Mouse (Mus musculus) left cerebral cortex, postnatal 10 days (tissue): ENCODE measurements around the gene Chst13. TPM values are rescaled to one million over a fixed set of nuclear protein-coding genes. Genes with fewer than 3 reads are reported as not detected.

Experiments
- DNase-seq, 2 experiments: peaks; one replicate each; pipeline ENCODE4 v3.0.0; 2021 to 2022; ENCODE audit warnings: low spot score in 2 of 2, mixed read lengths in 1 of 2; ENCODE audit errors: extremely low spot score in 1 of 2
- intact Hi-C: fragments of 180-260 bp; cut with DNase I; formaldehyde crosslinking; loops from one replicate; pipeline ENCODE4 v1.15.1; 2025
- total RNA-seq, 2 experiments: library from RNA; stranded (reverse); gene quantifications; 2 replicates each; pipeline ENCODE4 v1.2.3; 2021

The Chst13 gene
- total RNA-seq, 2 experiments from 2014 or later = not detected

DNA sequence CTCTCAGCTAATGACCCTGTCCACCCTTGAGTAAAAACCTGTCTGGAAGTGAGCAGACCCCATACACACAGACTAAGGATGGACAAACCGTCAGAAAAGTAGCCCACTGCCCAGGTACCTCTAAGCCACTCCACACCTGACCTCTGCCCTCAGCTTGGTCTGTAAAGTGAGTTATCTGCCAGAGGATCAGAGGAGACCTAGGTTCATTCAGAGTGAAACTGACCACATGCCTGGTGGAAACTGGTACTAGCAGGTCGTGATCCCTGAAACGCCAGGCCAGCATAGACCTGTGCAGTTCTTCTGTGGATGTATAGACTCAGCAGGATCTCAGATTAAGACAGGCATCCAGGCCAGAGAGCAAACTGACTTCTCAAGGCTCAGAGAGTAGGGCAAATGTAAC lies 522 bp downstream of the Chst13 start:
- no peak for DNase-seq
- intact Hi-C loops = loop anchor here (10.0 kb wide), 1 partner anchor 640 kb away; no protein-coding TSS in a partner anchor

DNA sequence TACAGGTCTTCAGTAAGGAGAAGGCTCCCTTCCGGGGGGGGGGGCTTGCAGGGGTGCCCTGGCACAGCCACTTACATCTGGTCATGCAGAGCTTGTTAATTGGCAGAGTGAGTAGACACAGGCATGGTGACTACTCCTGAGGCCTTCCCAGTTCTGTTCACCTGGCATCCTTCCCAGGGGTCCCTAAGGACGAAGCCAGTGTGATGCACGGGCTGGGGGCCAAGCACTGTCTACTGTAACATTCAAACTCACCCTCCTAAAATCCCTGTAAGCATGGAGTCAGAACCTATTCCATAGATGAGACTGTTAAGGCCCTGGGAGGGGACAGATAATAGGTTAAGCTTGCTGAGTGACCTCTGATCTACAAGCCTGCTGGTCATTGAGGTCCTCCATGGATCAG lies 959 bp downstream of the Chst13 start:
- no peak for DNase-seq
- intact Hi-C loops = loop anchor here (10.0 kb wide), 1 partner anchor 639 kb away; no protein-coding TSS in a partner anchor

DNA sequence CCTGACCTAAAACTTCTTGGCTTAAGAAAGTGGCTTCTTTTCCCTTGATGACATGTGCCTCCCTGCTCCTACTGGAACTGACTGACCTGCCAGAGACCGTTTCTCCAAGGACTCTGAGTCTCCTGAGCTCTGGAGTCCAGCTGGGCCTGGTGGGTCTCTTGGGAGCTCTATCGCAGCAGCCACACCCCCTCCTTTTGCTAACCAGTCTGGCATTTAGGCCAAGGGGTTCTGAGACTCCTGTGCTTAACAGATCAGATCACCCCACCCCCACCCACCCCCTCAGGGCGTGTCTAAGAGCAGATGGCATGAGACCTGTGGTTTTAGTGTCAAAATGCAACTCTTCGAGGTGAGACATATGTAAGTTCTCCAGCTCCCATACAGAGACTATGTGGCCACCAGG lies 3.2 kb downstream of the Chst13 start:
- peak in 1 of 2 experiments; percentile 11 for DNase-seq
- intact Hi-C loops = loop anchor here (10.0 kb wide), 1 partner anchor 637 kb away; no protein-coding TSS in a partner anchor

DNA sequence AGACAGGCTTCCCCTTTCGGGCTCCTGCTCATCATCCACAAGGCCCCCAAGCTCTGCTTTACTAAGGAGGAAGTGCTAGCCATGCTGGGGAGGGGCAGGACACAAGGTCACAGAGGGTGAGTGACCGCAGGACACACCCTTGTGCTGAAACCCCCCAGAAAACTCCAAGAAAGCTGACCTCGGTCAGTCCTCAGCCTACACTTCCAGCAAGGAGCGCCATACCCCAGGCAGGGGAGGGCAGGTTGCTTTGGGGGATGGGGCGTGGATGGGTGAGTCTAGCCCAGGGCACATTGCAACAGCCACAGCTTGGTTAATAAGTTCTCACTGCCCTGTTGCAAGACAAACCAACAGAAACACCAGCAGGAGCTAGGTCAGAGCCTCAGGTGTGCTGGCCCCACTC lies 4.6 kb downstream of the Chst13 start:
- intact Hi-C loops = loop anchor here (10.0 kb wide), 1 partner anchor 636 kb away; no protein-coding TSS in a partner anchor
- DNase-seq = peak in 1 of 2 experiments; percentile 17

DNA sequence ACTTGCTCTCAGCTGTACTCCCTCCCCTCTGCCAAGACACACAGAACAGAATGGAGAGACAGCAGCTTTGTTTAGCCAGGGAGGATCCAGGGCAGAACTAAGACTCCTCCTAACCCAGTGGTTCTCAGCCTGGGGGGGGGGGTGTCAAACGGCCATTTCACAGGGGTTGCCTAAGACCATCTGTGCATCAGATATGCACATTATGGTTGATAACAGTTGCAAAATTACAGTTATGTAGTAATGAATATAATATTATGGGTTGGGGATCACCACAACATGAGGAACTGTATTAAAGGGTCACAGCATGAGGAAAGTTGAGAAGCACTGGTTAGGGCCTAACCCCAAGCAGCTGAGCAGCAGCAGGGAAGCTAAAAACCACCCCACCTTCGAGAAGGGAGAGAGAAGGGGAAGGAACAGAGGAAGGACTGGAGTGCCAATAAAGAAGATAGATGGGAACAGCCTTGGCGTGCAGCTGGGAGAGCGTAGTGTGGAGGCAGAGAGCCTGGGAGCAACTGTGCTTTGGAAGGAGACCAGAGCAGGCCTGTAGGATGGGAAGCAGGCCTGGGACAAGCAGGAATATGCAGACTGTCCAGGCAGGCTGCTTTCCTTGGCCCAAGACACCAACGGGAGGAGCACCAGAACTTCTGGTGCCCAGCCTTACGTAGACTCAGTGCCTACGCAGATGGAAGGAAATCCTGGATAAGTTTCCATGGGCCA lies 5.4 kb downstream of the Chst13 start:
- peak in 1 of 2 experiments; percentile 28 for DNase-seq
- intact Hi-C loops = loop anchor here (10.0 kb wide), 1 partner anchor 635 kb away; no protein-coding TSS in a partner anchor

DNA sequence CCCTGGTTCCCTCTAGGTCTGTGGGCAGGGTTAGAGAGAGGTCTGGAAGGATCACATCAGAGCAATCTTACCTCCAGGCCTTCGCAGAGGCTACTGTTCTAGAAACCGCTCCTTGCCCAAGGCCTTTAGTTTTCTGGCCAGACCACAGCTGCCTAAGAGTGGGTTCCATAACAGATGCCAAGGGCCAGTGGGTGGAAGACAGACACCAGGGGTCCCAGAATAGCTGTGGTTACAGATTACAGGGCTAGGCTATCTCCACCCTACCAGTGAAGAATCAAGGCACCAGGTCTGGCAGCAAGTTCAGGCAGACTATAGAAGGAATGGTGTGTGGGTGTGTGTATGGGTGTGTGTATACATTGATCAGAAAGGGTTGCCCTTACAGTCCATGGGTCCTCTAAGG lies 6.0 kb downstream of the Chst13 start:
- DNase-seq = peak in 1 of 2 experiments; percentile 14
- intact Hi-C loops = no loop called here

DNA sequence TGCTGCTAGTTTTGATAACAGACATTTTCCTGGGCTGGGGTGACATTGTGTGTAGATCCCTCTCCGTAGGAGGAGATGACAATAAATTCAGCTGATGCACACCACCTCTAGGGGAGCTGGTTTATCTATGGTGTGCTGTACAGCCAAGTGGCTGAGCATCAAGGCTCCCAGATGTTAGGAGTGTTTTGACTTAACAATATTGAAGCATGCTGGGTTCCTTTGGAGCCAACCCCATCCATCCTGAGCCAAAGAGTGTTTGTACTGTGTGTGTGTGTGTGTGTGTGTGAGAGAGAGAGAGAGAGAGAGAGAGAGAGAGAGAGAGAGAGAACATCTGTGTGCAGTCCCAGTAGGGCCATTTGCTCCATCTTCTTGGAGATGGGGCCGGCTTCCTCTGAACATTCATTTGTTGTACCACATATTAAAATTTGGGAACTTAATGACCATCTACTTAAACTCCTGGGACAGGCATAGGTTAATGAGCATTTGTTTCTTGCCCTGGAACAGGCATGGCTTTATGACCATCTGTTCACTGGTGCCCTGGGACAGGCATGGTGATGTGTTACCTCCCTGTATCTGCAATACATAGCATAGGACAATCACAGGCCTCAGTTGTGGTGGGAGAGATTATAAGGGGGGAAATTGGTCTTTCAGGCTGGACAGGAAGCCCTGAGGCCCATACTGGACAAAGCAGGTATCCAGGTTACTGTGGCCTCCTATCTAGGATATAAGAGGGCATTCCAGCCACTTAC lies 7.3 kb downstream of the Chst13 start:
- intact Hi-C loops = no loop called here
- peak in 1 of 2 experiments; percentile 4 for DNase-seq

DNA sequence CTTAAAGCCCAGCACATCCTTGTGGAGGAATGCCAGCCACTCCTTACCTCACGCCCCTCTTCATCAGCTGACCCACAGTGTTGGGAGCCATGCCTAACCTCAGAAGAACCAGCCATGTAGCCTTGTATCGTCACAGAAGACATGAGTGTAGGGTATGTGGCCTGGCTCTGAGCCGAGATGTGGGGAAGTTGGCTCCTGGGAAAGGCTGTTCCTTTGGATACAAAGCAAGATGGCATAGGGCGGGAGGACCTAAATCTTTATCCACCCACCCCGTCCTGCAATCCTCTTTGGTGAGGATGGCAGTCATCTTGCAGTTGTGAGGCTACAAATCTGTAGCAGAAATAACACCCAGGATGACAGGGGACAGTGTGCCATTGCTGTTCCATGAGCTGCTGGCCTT lies 9.0 kb downstream of the Chst13 start:
- intact Hi-C loops = no loop called here
- DNase-seq = peak in 1 of 2 experiments; percentile 20

DNA sequence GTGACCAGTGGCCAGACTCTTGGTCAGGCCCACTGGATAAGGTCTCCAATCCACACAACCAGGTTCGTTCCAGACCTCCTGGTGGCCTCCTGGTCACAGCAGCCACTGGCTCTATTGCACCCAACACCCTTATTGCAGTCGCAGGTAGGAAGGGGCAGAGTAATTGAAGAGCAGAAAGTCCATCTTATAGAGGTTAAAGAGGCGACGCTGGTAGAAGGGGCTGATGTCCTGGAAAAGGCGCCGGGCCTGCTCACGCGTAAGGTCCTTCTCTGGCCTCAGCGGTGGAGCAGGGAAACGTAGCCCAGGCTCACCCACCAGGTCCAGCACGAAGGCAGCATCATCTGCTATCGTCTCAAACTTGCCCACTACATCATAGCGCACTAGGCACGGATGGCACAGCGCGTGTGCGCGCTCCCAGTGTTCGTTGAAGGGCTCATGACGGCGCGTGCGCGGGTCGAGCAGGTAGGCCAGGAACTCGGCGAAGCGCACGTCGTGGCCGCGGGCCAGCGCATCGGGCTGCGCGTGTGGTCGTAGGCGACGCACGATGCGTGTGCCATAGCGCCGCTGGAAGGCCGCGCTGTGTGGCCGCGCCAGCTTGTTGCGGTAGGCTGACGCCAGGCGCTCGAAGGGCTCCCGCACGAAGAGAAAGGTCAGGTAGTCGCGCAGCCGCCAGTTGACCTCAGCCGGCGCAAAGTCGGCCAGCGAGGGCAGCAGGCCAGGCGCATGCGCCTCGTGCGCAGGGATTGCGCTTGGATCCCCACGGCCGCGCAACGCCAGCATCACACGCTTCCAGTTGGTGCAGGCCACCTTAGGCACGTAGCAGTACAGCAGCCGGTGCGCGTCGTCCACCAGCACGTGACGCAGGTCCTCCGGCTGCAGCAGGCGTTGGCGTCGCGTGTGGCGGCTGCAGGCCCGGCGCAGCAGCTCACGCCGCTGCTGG lies 15.9 kb downstream of the Chst13 start:
- intact Hi-C loops = no loop called here
- DNase-seq = no peak

DNA sequence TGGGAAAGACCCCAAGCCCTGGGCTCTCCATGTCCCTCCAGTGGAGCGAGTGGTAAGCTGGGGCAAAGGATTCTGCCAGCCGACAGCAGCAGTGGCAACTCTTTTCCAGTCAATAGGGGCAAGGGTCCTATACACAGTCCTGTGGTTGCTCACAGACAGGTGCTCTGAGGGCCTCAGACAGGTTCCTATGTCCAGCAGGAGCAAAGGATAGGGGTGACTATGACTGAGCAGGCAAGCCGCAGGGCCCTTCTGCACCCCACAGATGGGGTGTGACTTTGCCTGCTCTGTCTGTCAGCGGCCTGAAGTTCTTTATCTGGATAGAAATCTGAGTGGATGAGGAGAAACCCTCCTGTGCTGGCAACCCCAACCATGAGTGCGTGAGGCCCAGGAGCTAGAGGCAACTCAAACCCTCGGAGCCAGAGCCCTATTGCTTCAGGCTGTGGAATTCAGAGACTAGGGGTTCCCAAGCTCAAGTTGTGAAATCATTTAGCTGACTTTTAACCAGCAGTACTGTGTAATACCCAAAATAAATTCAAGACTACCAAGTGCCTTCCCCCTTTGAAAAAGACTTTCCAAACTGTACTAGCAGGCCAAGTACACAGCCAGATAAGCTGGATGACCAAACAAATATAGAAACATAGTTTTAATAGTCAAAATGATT lies 18.5 kb downstream of the Chst13 start:
- DNase-seq = no peak
- intact Hi-C loops = no loop called here

DNA sequence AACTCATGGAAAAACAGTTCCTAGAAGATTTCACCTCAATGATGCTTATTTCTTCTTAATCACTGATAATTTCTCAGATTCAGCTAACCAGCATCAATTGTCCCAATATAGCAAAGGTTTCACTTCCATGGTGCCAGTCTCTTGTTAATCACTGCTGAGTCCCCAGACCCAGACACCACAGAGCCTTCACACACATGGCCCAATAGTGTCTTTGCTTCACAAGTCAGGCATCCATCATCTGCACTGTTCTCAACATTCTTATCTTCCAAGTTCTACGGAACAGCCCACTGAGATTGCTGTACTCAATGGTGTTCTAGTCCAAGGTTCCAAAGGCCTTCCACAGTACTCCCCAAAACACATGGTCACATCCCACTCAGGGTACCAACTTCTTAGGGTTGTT lies 24.1 kb downstream of the Chst13 start, which contains the start of gene BC048671:
Gene BC048671 (plus strand): TSS at position 301 of the 400 bp plus-strand sequence.
- DNase-seq = no peak
- intact Hi-C loops = no loop called here

DNA sequence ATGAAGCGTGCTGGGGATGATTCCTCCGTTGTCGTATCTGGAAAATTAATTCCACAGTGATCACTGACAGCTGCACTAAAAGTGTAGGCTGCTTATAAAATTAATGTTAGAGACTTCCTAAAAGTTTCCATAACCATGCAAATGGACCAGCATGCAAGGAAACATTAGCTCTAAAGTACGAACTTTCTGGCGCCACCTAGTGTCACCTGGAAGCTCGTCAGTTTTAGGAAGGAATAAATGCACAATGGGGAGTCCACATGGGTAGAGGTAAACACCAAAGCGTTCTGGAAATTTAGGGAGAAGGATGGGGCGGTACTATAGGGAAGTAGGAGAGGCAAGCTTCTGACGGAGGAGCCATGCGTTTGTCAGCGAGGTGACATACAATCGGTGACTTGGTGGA lies 36.7 kb downstream of the Chst13 start:
- DNase-seq = no peak
- intact Hi-C loops = no loop called here

Other genes with a start within 250 kb of the Chst13 start
- gene Vmn1r49, start 246.7 kb downstream of the Chst13 start, total RNA-seq = not detected
- not detected for gene Vmn1r50, start 223.8 kb downstream of the Chst13 start, total RNA-seq
- gene Vmn1r51, start 202.6 kb downstream of the Chst13 start, total RNA-seq = not detected
- gene Vmn1r52, start 150.4 kb downstream of the Chst13 start, total RNA-seq = not detected
- gene V1ra8, start 122.4 kb downstream of the Chst13 start, total RNA-seq = not detected
- gene Vmn1r53, start 100.7 kb downstream of the Chst13 start, total RNA-seq = not detected
- not detected for gene Vmn1r54, start 78.9 kb downstream of the Chst13 start, total RNA-seq
- not detected for gene BC048671, start 24.0 kb downstream of the Chst13 start, total RNA-seq
- gene Uroc1, start 8.1 kb upstream of the Chst13 start, total RNA-seq = not detected
- gene Zxdc, start 44.3 kb upstream of the Chst13 start, total RNA-seq = 10 to 100 TPM; 23.8 to 24.0 TPM
- 1 to 10 TPM; 4.9 to 6.5 TPM for gene Cfap100, start 103.6 kb upstream of the Chst13 start, total RNA-seq
- gene Klf15, start 137.4 kb upstream of the Chst13 start, total RNA-seq = 10 to 100 TPM; 12.9 to 22.0 TPM
- 10 to 100 TPM; 44.5 to 57.4 TPM for gene Aldh1l1, start 161.2 kb upstream of the Chst13 start, total RNA-seq